Mouse (Mus musculus) testis, adult 2 months (tissue): Measurements from ENCODE around the gene Alms1.

Source experiments
- CTCF ChIP-seq: fragments of 200-500 bp; IDR thresholded peaks from 2 replicates; pipeline ENCODE4 v1.5.1; 2012; ENCODE audit warnings: low read depth, mild to moderate bottlenecking, inconsistent platforms, low read length, moderate library complexity; ENCODE audit not compliant: control insufficient read depth, insufficient read depth, insufficient replicate concordance
- POLR2A ChIP-seq: fragments of 200-500 bp; IDR thresholded peaks from 2 replicates; pipeline ENCODE4 v1.6.1; 2012; ENCODE audit warnings: low read depth, mild to moderate bottlenecking, inconsistent platforms, low read length, moderate library complexity; ENCODE audit not compliant: control insufficient read depth

DNA sequence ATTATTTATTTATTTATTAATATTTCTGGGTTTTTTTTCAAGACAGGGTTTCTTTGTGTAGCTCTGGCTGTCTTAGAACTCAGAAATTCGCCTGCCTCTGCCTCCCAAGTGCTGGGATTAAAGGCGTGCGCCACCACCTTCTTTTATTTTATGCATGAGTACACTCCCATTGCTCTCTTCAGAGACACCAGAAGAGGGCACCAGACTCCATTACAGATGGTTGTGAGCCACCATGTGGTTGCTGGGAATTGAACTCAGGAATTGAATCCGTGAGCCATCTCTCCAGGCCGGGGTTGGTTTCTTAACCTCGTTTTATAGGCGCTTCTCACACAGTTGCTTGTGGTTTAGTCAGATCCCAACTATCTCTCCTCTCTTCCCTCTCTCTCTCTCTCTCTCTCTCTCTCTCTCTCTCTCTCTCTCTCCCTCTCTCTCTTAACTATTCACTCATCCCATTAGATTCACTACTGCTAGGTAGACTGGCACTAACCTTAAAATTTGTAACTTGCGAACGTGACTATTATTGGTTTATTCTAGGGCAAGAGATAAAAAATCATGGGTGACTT, 445 bp upstream of the Alms1 start:
- no peak for TF ChIP-seq POLR2A
- no peak for TF ChIP-seq CTCF
